Mouse (Mus musculus): Measurements from ENCODE around the gene Etl4.
A peak's percentile ranks its signal among the peaks of the same experiment; 100 is the strongest.

The Etl4 gene

DNA sequence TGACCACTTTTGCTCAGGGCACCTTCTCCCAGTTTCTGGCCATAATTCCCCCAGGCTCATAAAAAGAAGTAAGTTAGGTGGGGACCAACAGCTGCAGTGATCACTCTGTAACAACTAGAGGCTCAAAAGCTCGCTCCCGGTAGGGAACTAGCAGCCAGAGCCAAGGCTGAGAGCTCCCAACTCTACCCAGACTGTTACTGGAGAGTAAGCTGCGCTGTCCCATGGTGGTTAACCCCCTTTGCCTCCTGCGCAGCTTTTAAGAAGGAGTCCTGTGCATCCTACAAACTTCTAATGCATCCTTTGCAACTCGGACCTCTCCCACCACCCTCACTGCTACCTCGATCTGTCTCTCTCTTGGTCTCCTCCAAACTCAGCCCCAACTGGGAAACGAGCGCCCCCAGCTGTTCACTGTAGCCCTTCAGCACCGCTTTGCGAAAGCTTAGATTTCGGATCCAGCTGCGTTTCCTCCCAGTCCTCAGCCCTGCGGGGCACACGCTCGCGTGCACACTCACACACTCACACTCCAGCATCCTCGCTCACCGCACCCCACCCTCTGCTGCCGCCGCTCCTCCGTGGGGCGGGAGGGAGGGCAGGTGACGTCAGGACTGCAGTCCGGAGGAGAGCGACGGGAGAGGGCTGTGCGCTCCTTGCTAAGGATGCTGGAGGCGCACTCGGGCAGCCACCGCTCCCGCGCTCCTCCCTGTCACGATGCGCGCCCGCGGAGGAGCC lies at the start of gene Etl4:
Gene Etl4, plus strand, starts transcription at position 610 of the 729 bp plus-strand sequence.
- peak; percentile 80 for DNase-seq (ENCODE audit: extremely low spot score, low spot score)

- DNase-seq (ENCODE audit: extremely low spot score, low spot score): no peak
Observed at GRCm38 (mm10) chr2:19869167-19869566, 40.4 kb upstream of the Etl4 start.

GRCm38 (mm10) chr2:19871881-19872280 lies 37.7 kb upstream of the Etl4 start:
- DNase-seq (ENCODE audit: extremely low spot score, low spot score): no peak

DNA sequence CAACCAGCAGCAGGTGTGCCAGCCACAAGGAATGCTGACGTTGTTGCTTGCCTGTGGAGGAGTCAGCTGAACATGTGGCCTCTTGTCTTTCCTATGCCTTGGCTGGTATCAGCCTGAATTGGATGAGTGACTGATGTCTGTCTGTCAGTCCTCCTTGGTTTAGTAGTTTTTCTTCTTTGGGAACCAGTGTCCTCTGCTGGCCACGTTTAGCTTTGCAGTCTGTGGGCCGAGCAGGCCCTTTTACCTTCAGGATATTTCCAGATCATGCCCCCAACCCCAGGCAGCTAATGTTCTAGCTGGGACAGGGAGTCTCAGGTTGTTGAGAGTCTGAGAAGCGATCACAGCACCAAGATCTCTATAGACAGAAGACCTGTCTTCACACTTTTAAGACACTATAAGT lies 18.7 kb upstream of the Etl4 start:
- DNase-seq (ENCODE audit: extremely low spot score, low spot score): no peak

DNA sequence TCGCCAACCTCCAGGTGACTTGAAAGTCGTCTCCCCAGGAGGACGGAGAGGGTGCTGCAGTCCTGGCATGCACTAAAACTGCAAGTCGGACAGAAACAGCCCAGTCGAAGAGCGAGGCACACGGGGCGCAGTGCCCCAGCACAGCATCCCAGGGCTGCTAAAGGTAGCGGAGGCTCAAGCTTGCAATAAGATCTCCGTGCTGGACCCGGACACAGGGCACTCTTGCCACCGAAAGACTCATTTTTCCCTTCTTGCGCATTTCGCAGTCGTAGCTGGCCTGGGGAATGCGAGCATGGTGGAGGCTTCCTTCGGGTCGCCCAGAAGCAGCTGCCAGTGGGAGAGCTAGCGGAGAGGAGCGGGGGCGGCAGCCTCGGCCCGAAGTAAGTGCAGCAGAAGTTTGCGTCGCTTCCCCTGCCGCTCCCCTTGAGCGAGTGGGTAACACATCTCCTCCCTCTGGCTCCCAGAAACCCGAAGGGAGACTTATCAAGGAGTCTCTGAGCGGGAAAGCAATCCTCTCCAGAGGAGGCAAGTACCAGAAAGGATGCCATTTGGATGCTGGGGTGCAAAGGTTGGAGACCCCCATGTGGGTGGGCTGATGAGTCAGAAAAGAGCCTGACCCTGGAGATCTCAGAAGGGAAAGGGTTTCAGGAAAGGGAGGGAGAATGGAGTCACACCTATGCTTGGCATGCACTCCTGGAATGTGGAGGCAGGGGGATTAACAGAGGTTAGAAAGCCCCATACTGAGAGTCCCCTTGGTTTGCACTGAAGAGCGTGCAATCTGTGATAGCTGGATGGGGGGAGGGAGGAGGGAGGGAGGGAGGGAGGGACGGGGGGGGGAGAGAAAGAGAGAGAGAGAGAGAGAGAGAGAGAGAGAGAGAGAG lies 560 bp downstream of the Etl4 start:
- no peak for DNase-seq (ENCODE audit: extremely low spot score, low spot score)

DNA sequence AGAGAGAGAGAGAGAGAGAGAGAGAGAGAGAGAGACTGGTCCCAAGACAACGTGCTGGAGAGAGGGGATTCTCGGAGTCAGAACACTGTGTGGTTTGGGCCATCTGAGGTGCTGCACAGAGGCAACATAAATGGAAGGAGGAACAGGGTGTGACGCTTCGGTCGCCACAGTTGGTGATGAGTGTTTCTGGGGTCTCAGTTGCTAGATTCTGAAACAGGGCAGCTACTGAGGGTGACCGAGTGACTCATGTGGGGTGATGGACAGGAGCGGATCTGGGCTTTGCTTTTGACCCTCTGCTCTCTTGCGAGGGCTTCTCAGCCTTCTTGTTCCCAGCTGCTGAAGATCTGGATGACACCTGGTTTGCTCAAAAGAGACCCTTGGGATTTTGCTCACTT lies 1.2 kb downstream of the Etl4 start:
- DNase-seq (ENCODE audit: extremely low spot score, low spot score): peak; percentile 17

- peak; percentile 68 for DNase-seq (ENCODE audit: extremely low spot score, low spot score)
Observed at GRCm38 (mm10) chr2:19919190-19919589, 9.6 kb downstream of the Etl4 start.

GRCm38 (mm10) chr2:19930009-19930408 lies 20.4 kb downstream of the Etl4 start:
- no peak for DNase-seq (ENCODE audit: extremely low spot score, low spot score)

DNA sequence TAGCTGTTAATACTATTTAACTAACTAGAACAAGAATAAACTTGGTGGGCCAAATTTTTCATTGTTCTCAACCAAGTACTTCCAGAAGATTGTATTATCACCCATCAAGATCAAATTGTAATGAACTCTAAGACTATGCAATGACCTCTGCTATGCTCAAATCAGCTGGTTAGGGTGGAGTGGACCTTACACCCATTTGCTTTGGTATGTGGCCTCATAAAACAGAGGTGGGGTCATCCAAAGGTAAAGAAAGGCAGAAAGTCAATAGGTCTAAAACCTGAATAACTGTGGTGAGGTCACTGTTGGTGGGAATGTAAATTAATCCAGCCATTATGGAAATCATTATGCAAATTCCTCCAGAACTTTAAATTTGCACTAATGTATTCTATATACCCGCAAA lies 24.3 kb downstream of the Etl4 start:
- no peak for DNase-seq (ENCODE audit: extremely low spot score, low spot score)

- no peak for DNase-seq (ENCODE audit: extremely low spot score, low spot score)
Observed at GRCm38 (mm10) chr2:19945205-19945604, 35.6 kb downstream of the Etl4 start.

- no peak for DNase-seq (ENCODE audit: extremely low spot score, low spot score)
Observed at GRCm38 (mm10) chr2:19953028-19953427, 43.4 kb downstream of the Etl4 start.

- no peak for DNase-seq (ENCODE audit: extremely low spot score, low spot score)
Observed at GRCm38 (mm10) chr2:19966445-19966844, 56.9 kb downstream of the Etl4 start.

DNA sequence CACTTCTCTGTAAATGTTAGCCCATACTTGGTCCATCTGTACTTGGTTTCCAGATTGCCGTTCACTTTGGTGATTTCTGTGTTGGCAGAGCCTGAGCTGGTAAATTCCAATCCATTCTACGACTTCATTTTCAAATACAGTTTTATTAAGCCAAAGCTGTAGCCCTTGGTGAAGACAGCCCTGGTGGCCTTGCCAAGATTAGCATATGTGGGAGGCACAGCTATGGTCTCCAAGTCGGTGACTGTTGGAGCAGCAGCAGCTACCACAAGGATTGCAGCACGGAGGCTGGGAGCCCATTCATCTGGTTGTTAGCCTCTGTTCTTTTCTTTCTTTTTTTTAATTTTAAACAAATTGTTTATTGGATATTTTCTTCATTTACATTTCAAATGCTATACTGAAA lies 128.1 kb downstream of the Etl4 start:
- no peak for DNase-seq (ENCODE audit: extremely low spot score, low spot score)

- no peak for DNase-seq (ENCODE audit: extremely low spot score, low spot score)
Observed at GRCm38 (mm10) chr2:20072377-20072776, 162.8 kb downstream of the Etl4 start.

- DNase-seq (ENCODE audit: extremely low spot score, low spot score): no peak
Observed at GRCm38 (mm10) chr2:20076118-20076796, 166.7 kb downstream of the Etl4 start.

DNA sequence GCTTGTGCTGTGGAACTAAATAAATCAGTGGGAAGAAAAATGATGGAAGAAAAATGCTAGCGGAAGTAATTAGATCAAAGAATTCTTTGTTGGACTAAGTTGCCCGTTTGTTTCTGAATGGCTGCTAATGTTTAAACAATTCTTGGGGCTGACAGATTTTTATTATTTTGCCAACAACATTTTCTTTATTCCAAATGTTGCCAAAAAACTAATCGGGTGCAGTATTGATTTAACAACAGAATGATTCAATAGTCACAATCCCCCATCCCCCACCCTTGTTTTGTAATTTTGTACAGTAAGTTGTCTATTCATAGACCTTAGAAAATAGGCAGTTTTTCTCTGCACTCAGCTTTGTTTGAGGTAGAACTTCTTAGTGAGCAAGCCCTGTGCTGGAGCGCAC lies 175.2 kb downstream of the Etl4 start:
- DNase-seq (ENCODE audit: extremely low spot score, low spot score): no peak

DNA sequence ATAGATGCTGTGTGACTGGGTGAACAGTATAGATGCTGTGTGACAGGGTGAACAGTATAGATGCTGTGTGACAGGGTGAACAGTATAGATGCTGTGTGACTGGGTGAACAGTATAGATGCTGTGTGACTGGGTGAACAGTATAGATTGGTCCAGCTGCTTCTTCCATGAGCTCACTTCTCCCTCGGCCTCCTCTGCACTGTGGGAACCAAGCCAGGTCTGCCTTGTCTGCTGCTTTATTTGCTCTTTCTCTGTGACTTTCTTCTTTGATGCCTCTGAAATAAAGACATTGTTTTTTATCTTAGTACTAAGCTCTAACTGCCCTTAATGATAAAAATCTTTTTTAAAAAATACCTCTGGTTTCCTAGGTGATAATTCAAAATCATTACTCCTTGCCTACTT lies 195.9 kb downstream of the Etl4 start:
- DNase-seq (ENCODE audit: extremely low spot score, low spot score): no peak

GRCm38 (mm10) chr2:20111703-20112102 lies 202.1 kb downstream of the Etl4 start:
- no peak for DNase-seq (ENCODE audit: extremely low spot score, low spot score)

GRCm38 (mm10) chr2:20125914-20126313 lies 216.3 kb downstream of the Etl4 start:
- no peak for DNase-seq (ENCODE audit: extremely low spot score, low spot score)

GRCm38 (mm10) chr2:20131792-20132191 lies 222.2 kb downstream of the Etl4 start:
- no peak for DNase-seq (ENCODE audit: extremely low spot score, low spot score)

GRCm38 (mm10) chr2:20138426-20138825 lies 228.8 kb downstream of the Etl4 start:
- no peak for DNase-seq (ENCODE audit: extremely low spot score, low spot score)

GRCm38 (mm10) chr2:20145368-20145767 lies 235.8 kb downstream of the Etl4 start:
- DNase-seq (ENCODE audit: extremely low spot score, low spot score): no peak
